Mouse (Mus musculus) layer of hippocampus, adult 8-10 months (tissue): ENCODE measurements at regions not wholly inside any gene's neighbourhood (a gene's known extent, or its start where the extent isn't known, plus 50 kb on each side); places are given as distances from the start of the nearest gene placed in this dataset.

Experiments
- DNase-seq, 2 experiments: peaks; one replicate each; pipeline ENCODE4 v3.0.0; 2022; ENCODE audit warnings: low spot score in 2 of 2

GRCm38 (mm10) chr2:139114523-139114922 lies 379.2 kb upstream of the Sptlc3 start:
- DNase-seq: no peak

- DNase-seq: no peak
Measured at GRCm38 (mm10) chr2:139120905-139121304, 372.8 kb upstream of the Sptlc3 start.

GRCm38 (mm10) chr2:139132121-139132520 lies 361.6 kb upstream of the Sptlc3 start:
- no peak for DNase-seq

GRCm38 (mm10) chr2:139147004-139147403 lies 346.7 kb upstream of the Sptlc3 start:
- DNase-seq: no peak

- peak in 1 of 2 experiments; percentile 21 for DNase-seq
Measured at GRCm38 (mm10) chr2:139179641-139180040, 314.1 kb upstream of the Sptlc3 start.

GRCm38 (mm10) chr2:139198281-139198680 lies 295.4 kb upstream of the Sptlc3 start:
- DNase-seq: peak; percentile 21 to 35

GRCm38 (mm10) chr2:139207649-139208048 lies 286.1 kb upstream of the Sptlc3 start:
- no peak for DNase-seq

- peak in 1 of 2 experiments; percentile 12 for DNase-seq
Measured at GRCm38 (mm10) chr2:139220757-139221400, 272.8 kb upstream of the Sptlc3 start.

GRCm38 (mm10) chr2:139230453-139230852 lies 263.3 kb upstream of the Sptlc3 start:
- no peak for DNase-seq

- DNase-seq: no peak
Measured at GRCm38 (mm10) chr2:139250138-139250537, 243.6 kb upstream of the Sptlc3 start.

- DNase-seq: peak; percentile 35 to 57
Measured at GRCm38 (mm10) chr2:139267119-139267518, 226.6 kb upstream of the Sptlc3 start.

- DNase-seq: no peak
Measured at GRCm38 (mm10) chr2:139276581-139276980, 217.1 kb upstream of the Sptlc3 start.

GRCm38 (mm10) chr2:139277571-139277970 lies 216.1 kb upstream of the Sptlc3 start:
- DNase-seq: peak; percentile 71 to 78

- no peak for DNase-seq
Measured at GRCm38 (mm10) chr2:139281056-139281455, 212.7 kb upstream of the Sptlc3 start.

GRCm38 (mm10) chr2:139284315-139284714 lies 209.4 kb upstream of the Sptlc3 start:
- no peak for DNase-seq

GRCm38 (mm10) chr2:139286446-139286845 lies 207.3 kb upstream of the Sptlc3 start:
- no peak for DNase-seq

GRCm38 (mm10) chr2:139298541-139299152 lies 195.1 kb upstream of the Sptlc3 start:
- no peak for DNase-seq

- peak; percentile 44 to 47 for DNase-seq
Measured at GRCm38 (mm10) chr2:139311401-139311812, 182.3 kb upstream of the Sptlc3 start.

- DNase-seq: no peak
Measured at GRCm38 (mm10) chr2:139312053-139312452, 181.7 kb upstream of the Sptlc3 start.

- DNase-seq: no peak
Measured at GRCm38 (mm10) chr2:139322509-139322908, 171.2 kb upstream of the Sptlc3 start.

GRCm38 (mm10) chr2:139325501-139325900 lies 168.2 kb upstream of the Sptlc3 start:
- DNase-seq: no peak

- no peak for DNase-seq
Measured at GRCm38 (mm10) chr2:139334681-139335080, 159.0 kb upstream of the Sptlc3 start.

- DNase-seq: no peak
Measured at GRCm38 (mm10) chr2:139338240-139338639, 155.5 kb upstream of the Sptlc3 start.
